In the genomic region with DNA sequence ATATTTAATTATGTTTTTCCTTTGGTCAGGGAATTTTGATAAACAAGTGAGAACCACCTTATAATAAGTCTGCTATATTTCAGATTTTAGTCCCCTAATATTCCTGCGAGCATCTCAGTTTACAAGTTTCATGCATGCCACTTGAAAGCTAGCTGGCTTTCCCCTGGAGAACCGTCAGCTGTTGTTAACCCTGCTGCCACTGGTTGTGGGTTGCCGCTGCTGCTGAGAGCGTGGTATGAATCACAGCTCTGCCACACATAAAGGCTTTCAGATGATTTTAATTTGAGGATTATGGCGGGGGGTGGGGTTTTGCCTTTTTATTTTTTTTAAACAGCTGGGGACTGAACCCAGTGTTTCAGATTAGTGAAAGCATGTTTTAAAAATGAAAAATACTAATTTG, we compare ENCODE assay signal across 11 mouse cellular contexts.
"Had no signal": no experiment of that assay in that cellular context is flagged by ENCODE, and none has a peak within 500 bp of the region (broad histone marks: within the 10 kb centered on the region; RNA-seq: fewer than 3 reads in every experiment).

No protein-coding gene starts in this region.

- H3K27me3 ChIP-seq: midbrain, embryonic 12.5 days; neural tube, embryonic 12.5 days had no signal

- H3K27ac ChIP-seq: liver, embryonic 14.5 days; midbrain, embryonic 12.5 days; neural tube, embryonic 12.5 days had no signal

- ATAC-seq: intestine, postnatal 0 days had no signal

- H3K4me2 ChIP-seq: midbrain, embryonic 12.5 days; neural tube, embryonic 12.5 days had no signal

- H3K36me3 ChIP-seq: midbrain, embryonic 12.5 days had no signal

- H3K4me1 ChIP-seq: neural tube, embryonic 12.5 days had no signal

- H3K4me3 ChIP-seq: midbrain, embryonic 12.5 days; neural tube, embryonic 12.5 days had no signal

- DNase-seq: kidney, adult 8-10 months; kidney, postnatal 36 days; lung, adult 18-20 months; right cerebral cortex, postnatal 4 days; spleen, adult 18-20 months; thymus, adult 2 months; thymus, postnatal 25 days had no signal

- H3K9me3 ChIP-seq: midbrain, embryonic 12.5 days; neural tube, embryonic 12.5 days had no signal

- H3K9ac ChIP-seq: liver, embryonic 14.5 days; midbrain, embryonic 12.5 days; neural tube, embryonic 12.5 days had no signal
